Mouse (Mus musculus) stomach, embryonic 14.5 days (tissue): ENCODE results near the gene Casc1. TPM values are rescaled to one million over a fixed set of nuclear protein-coding genes. Genes with fewer than 3 reads are reported as not detected.
"Not testable (repeated sequence)": the region's sequence is repeated elsewhere in the genome, so short reads cannot be mapped to it uniquely, and the experiment has no call there.

Source experiments
- ATAC-seq: fragments of 200-750 bp; cut with Nextera tagmentation; 2 replicates; pipeline ENCODE4 v1.8.0; 2017; ENCODE audit warnings: low read depth, moderate TSS enrichment; ENCODE audit not compliant: insufficient number of reproducible peaks, insufficient read depth, low FRiP score
- H3K27ac ChIP-seq: fragments of 300-500 bp; sonication (generic); 2 replicates; pipeline ENCODE4 v1.5.1; 2014; ENCODE audit warnings: mild to moderate bottlenecking, low read length, moderate library complexity, mixed read lengths
- H3K27me3 ChIP-seq: fragments of 300-500 bp; sonication (generic); 2 replicates; pipeline ENCODE4 v1.6.1; 2014; ENCODE audit warnings: low read length, control low read depth, mixed read lengths; ENCODE audit not compliant: control insufficient read depth, insufficient read depth
- H3K36me3 ChIP-seq: fragments of 300-500 bp; sonication (generic); 2 replicates; pipeline ENCODE4 v1.6.1; 2014; ENCODE audit warnings: mild to moderate bottlenecking, control low read depth, low read length, moderate library complexity, mixed read lengths; ENCODE audit not compliant: control insufficient read depth, insufficient read depth
- H3K4me1 ChIP-seq: fragments of 300-500 bp; sonication (generic); 2 replicates; pipeline ENCODE4 v1.6.1; 2014; ENCODE audit warnings: low read length, control low read depth, mixed read lengths; ENCODE audit not compliant: control insufficient read depth, insufficient read depth
- H3K4me2 ChIP-seq: fragments of 300-500 bp; sonication (generic); replicated peaks from 2 replicates; pipeline ENCODE4 v1.6.1; 2014; ENCODE audit warnings: low read depth, low read length, control low read depth
- H3K4me3 ChIP-seq: fragments of 300-500 bp; sonication (generic); 2 replicates; pipeline ENCODE4 v1.5.1; 2014; ENCODE audit warnings: low read depth, low read length, control low read depth
- H3K9ac ChIP-seq: fragments of 300-500 bp; sonication (generic); replicated peaks from 2 replicates; pipeline ENCODE4 v1.6.1; 2014; ENCODE audit warnings: low read depth, mild to moderate bottlenecking, control low read depth, low read length, moderate library complexity, mixed read lengths
- H3K9me3 ChIP-seq: fragments of 300-500 bp; sonication (generic); 2 replicates; pipeline ENCODE4 v1.6.1; 2016; ENCODE audit warnings: low read depth, low read length, control low read depth; ENCODE audit not compliant: control insufficient read depth
- WGBS: fragments of 180-500 bp; shearing (Covaris S2); extraction: QIAGEN DNeasy Blood & Tissue Kit; methylation state at CpG from one replicate; pipeline ENCODE4 v1.1.7; 2014; 5-methylcytosine and 5-hydroxymethylcytosine counted together
- polyA plus RNA-seq: library from polyadenylated mRNA; unstranded; fragments of >200 nt; fragmentation: Nextera tagmentation; extraction: Ambion mirVana; gene quantifications from 2 replicates; pipeline ENCODE4 v1.2.1, GENCODE M21; 2014

The Casc1 gene
- polyA plus RNA-seq, 1 experiment from 2014 or later: 0.74 TPM

DNA sequence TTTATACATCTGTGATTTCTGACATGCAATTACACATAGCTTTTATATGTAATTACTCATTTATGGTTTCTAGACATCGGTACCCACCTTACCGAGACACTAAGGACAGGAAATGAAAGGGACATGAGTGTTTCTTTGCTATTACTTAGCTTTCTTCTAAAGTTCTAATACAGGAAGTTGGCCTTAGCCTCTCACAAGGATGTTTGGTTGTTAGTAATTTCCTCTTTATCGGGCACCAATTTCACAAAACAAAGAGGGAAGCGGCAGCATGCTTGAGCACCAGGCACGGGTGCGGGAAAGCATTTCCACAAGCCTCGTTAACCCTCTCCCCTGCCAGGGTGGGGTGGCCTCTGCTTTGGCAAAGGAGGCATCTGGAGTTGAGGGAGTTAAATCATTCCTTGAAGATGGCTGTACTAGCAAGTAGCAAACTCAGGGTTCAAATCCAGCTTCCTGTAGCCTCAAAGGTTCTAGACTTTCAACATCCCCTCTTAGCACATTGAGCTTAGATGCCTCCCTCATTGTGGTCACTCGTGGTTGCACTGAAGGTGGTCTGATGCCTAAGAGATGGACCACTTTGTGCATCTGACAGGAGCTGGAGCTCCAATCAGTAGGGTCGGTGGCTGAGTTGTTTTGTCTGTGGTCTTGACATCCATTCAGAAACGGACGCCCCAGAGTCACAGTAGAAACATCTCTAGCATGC, 70.9 kb downstream of the Casc1 start:
- Histone ChIP-seq H3K36me3 (no peaks in the 10 kb centered on the region), H3K9me3 (no peaks in the 10 kb centered on the region), H3K27ac (no peak overlapping the region), H3K4me3 (no peak overlapping the region), H3K9ac (no peak overlapping the region), H3K4me1 (peaks cover 8% of the 10 kb centered on the region; the same call in 1 of the 2 replicates), H3K27me3 (no peaks in the 10 kb centered on the region), H3K4me2 (no peak overlapping the region)
- 72% methylated on average over 11 of the region's 11 CpGs for WGBS
- no peak for ATAC-seq

DNA sequence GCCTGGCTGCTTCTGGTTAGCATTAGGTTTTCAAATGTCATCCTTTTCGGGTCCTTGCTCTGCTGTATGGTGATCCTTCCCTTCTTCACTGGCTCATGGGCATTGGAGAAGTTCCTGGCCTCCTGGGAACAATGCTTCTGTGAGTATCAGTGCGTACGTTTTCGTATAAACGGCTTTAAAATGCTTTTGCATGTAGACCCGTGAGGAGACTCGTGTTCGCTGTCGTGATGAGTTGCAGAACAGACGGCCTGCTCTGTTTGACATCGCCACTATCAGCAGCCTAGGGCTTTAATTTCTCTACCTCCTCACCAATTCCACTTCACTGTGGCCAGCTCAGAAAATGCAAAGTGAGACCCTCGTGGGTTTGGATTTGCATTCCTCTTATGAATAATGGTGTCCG, 71.6 kb downstream of the Casc1 start:
- H3K4me1 ChIP-seq: peaks cover 8% of the 10 kb centered on the region; the same call in 1 of the 2 replicates
- H3K27ac ChIP-seq: no peak overlapping the region
- no peaks in the 10 kb centered on the region for H3K27me3 ChIP-seq
- H3K36me3 ChIP-seq: no peaks in the 10 kb centered on the region
- no peak for ATAC-seq
- WGBS: 76% methylated on average over 13 of the region's 13 CpGs
- H3K9me3 ChIP-seq: no peaks in the 10 kb centered on the region
- no peak overlapping the region for H3K4me3 ChIP-seq
- no peak overlapping the region for H3K9ac ChIP-seq
- no peak overlapping the region for H3K4me2 ChIP-seq

DNA sequence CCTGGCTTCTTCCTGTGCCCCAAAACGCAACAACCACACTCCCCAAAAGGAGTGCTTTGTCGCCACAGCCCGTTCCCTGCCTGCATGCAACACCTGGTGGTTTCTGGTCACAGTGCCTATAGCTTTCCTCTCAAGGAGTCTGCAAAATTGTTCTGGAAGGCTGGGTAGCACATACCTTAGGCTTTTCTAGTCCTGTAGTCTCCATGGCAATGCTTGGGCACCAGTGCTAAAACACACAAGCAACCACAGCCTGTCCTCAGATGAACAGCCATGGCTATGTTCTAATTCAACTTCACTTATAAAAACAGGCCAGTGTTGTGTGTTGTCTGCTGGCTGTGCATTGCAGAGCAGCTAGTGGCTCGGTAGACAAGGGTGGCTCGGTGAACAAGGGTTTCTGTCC, 74.0 kb downstream of the Casc1 start:
- no peak overlapping the region for H3K9ac ChIP-seq
- H3K4me1 ChIP-seq: no peaks in the 10 kb centered on the region
- no peak overlapping the region for H3K4me3 ChIP-seq
- 89% methylated on average over 5 of the region's 5 CpGs for WGBS
- H3K27ac ChIP-seq: no peak overlapping the region
- no peak overlapping the region for H3K4me2 ChIP-seq
- no peaks in the 10 kb centered on the region for H3K9me3 ChIP-seq
- no peaks in the 10 kb centered on the region for H3K27me3 ChIP-seq
- no peak for ATAC-seq
- H3K36me3 ChIP-seq: no peaks in the 10 kb centered on the region

DNA sequence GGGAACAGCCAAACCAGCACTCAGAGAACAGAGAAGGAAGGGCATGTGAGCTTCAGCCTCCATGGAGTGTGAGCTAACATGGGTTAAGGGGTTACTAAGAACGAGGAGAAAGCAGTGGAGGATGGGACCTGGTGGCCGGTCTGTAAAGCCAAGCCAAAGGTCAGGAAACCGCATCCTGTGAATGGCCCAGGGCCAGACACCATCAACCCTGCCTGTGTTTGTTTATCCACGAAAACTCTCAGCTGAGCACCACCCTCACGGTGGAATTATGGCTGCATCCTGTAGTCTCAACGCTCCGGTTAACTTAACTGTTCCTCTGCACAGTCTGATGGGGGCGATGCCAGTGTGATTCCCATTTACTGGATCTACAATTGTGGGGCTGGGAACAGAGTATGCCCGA, 75.0 kb downstream of the Casc1 start:
- H3K27ac ChIP-seq: no peak overlapping the region
- ATAC-seq: no peak
- no peaks in the 10 kb centered on the region for H3K36me3 ChIP-seq
- H3K4me3 ChIP-seq: no peak overlapping the region
- H3K4me2 ChIP-seq: no peak overlapping the region
- H3K4me1 ChIP-seq: no peaks in the 10 kb centered on the region
- no peak overlapping the region for H3K9ac ChIP-seq
- H3K9me3 ChIP-seq: no peaks in the 10 kb centered on the region
- WGBS: 56% methylated on average over 9 of the region's 9 CpGs
- H3K27me3 ChIP-seq: no peaks in the 10 kb centered on the region

DNA sequence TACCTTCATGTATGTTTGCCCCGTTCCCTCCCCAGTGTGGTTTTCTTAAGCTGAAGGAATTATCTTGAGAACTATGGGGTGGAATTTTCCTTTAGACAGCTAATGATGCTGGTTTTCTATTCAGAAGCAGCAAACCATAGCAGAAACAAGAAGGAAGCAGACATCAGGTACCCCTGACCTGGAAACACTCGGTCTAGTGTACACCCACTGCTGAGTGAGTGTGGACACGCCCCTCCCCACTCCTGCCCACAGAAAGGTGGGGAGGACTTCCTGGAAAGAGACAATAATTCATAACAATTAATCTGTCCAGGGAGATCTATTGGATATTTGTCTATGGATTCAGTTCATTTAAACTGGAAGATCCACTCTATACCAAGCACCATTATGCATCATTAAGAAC, 75.5 kb downstream of the Casc1 start:
- no peak overlapping the region for H3K4me3 ChIP-seq
- H3K27ac ChIP-seq: no peak overlapping the region
- H3K4me2 ChIP-seq: no peak overlapping the region
- WGBS: 63% methylated on average over 3 of the region's 3 CpGs
- H3K4me1 ChIP-seq: no peaks in the 10 kb centered on the region
- H3K9ac ChIP-seq: no peak overlapping the region
- H3K36me3 ChIP-seq: no peaks in the 10 kb centered on the region
- no peak for ATAC-seq
- H3K27me3 ChIP-seq: no peaks in the 10 kb centered on the region
- H3K9me3 ChIP-seq: no peaks in the 10 kb centered on the region

DNA sequence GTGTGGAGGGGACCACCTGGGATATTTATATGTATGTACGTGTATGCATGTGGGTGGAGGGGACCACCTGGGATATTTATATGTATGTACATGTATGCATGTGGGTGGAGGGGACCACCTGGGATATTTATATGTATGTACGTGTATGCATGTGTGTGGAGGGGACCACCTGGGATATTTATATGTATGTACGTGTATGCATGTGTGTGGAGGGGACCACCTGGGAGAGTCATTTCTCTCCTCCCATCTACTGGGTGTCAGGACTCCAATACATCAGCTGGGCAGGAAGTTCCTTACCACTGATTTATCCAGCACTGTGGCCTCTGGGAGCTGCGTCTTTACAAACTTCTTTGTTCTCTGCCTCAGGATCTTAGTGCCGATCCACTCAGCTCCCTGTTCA, 77.8 kb downstream of the Casc1 start:
- H3K4me1 ChIP-seq, H3K27ac ChIP-seq, H3K9ac ChIP-seq, H3K4me3 ChIP-seq, ATAC-seq, H3K4me2 ChIP-seq, H3K27me3 ChIP-seq, H3K9me3 ChIP-seq, H3K36me3 ChIP-seq: not testable (repeated sequence)
- 71% methylated on average over 5 of the region's 5 CpGs for WGBS

DNA sequence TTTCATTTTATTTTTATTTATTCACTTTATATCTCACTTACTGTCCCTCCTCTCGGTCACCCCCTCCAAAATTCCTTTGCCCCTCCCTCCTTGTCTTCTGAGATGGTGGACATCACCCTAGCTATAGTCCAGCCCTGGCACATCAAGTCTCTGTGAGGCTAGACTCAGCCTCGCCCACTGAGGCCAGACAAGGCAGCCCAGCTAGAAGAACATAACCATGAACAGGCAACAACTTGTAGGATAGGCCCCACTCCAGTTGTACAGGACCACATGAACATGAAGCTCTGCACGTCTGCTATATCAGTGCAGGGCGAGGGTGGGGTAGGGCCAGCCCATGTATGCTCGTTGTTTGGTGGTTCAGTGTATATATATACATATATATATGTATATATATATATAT, 78.8 kb downstream of the Casc1 start:
- 0 out of 2 replicates have a peak, but pooled peaks cover 3% of the 10 kb centered on the region for H3K9me3 ChIP-seq
- H3K36me3 ChIP-seq: no peaks in the 10 kb centered on the region
- no peaks in the 10 kb centered on the region for H3K27me3 ChIP-seq
- no peak overlapping the region for H3K27ac ChIP-seq
- H3K4me2 ChIP-seq: no peak overlapping the region
- no peak for ATAC-seq
- H3K4me3 ChIP-seq: no peak overlapping the region
- no peak overlapping the region for H3K9ac ChIP-seq
- no peaks in the 10 kb centered on the region for H3K4me1 ChIP-seq
- 76% methylated on average over 5 of the region's 5 CpGs for WGBS

DNA sequence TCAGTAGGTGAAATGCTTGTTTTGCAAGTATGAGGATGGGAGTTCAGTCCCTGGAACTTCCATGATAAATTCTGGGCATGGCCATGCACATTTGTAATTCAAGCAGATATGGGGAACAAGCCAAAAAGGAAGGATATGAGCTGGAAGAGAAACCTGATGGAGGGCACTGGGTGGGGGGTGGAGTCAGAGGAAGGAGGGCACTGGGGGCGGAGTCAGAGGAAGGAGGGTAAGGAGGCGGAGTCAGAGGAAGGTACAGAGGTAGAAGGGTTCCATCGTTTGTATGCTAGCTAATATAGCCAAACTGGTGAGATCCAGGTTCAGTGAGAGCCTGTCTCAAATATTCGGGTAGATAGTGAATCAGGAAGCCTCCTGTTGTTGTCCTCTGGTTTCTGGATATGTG, 81.2 kb downstream of the Casc1 start:
- no peak overlapping the region for H3K9ac ChIP-seq
- H3K4me1 ChIP-seq: no peaks in the 10 kb centered on the region
- no peak overlapping the region for H3K4me2 ChIP-seq
- H3K36me3 ChIP-seq: no peaks in the 10 kb centered on the region
- no peak overlapping the region for H3K27ac ChIP-seq
- 68% methylated on average over 4 of the region's 4 CpGs for WGBS
- no peaks in the 10 kb centered on the region for H3K27me3 ChIP-seq
- no peak overlapping the region for H3K4me3 ChIP-seq
- ATAC-seq: no peak
- H3K9me3 ChIP-seq: 0 out of 2 replicates have a peak, but pooled peaks cover 3% of the 10 kb centered on the region

DNA sequence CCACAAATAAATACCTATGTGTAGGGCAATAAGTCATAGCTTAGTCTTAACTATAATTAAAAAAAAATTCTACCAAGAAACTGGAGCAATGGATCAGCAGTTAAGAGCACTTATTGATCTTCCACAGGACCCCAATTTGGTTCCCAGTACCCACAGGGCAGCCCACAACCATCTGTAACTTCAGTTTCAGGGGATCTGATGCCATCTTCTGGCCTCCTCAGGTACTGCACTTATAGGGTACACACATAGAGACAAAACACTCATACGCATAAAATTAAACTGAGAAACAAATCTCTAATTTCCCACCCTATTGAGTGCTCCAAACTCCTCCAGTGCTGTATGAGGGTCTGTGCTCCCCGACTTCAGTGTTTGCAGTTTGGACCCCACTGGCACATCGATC, 83.2 kb downstream of the Casc1 start:
- 0 out of 2 replicates have a peak, but pooled peaks cover 3% of the 10 kb centered on the region for H3K9me3 ChIP-seq
- no peak overlapping the region for H3K9ac ChIP-seq
- 98% methylated on average over 3 of the region's 3 CpGs for WGBS
- ATAC-seq: no peak
- H3K27ac ChIP-seq: no peak overlapping the region
- no peaks in the 10 kb centered on the region for H3K36me3 ChIP-seq
- H3K4me1 ChIP-seq: no peaks in the 10 kb centered on the region
- no peak overlapping the region for H3K4me3 ChIP-seq
- no peak overlapping the region for H3K4me2 ChIP-seq
- H3K27me3 ChIP-seq: no peaks in the 10 kb centered on the region
